Mouse (Mus musculus): ENCODE results near the gene Ssna1. TPM values are rescaled to one million over a fixed set of nuclear protein-coding genes. Genes with fewer than 3 reads are reported as not detected.

The Ssna1 gene
- polyA plus RNA-seq, 2 experiments = 76.0 to 145 TPM

DNA sequence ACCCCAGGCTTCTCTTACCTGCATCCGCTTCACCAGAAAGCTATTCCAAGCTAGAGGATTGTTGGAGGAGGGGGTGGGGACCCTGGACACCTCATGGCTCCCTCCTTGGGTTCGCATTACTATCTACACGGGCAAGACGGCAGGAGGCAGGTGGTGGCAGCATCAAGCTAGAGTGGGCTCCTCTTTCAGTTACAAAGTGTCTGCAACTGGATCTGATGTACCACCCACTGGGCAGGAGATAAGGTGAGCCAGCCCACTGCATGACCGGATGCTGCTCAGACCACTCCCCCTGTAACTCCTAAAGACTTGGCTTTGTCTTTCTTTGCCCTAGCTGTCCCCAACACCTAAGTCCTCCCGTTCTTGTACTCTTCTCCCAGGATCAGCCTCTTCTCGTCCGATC lies 35.6 kb downstream of the Ssna1 start, which contains the start of gene Rnf224:
Gene Rnf224 (minus strand): TSS at position 174 of the 400 bp plus-strand sequence.
- TF ChIP-seq EP300 (IDR thresholded peaks at IDR 0.05; ENCODE audit: low read depth) = no peak
- no peak for TF ChIP-seq CTCF (IDR thresholded peaks at IDR 0.05; ENCODE audit: low read depth)
- no peak within 1 kb of the TSS for H3K4me3 ChIP-seq (ENCODE audit: insufficient read depth in 1 of 2, low read depth in 2 of 2, low read length in 2 of 2)
- no peak within 1 kb of the TSS for H3K4me2 ChIP-seq (ENCODE audit: low read depth)
- no peaks in the 10 kb centered on the region for H3K36me3 ChIP-seq (replicated peaks; ENCODE audit: control insufficient read depth, insufficient read depth, low read depth)
- WGBS (ENCODE audit: insufficient replicate concordance) = 25% methylated on average over 8 of the region's 8 CpGs
- ATAC-seq (ENCODE audit: insufficient read depth) (no peak), DNase-seq (ENCODE audit: low read depth in 3 of 3, low spot score in 3 of 3) (no peak)
- H3K27me3 ChIP-seq (ENCODE audit: control insufficient read depth, insufficient read depth, low read length) = peaks cover 7% of the 10 kb centered on the region
- no peaks in the 10 kb centered on the region for H3K9me3 ChIP-seq (ENCODE audit: control insufficient read depth, low read length)
- no peak within 1 kb of the TSS for H3K27ac ChIP-seq
- H3K4me1 ChIP-seq (replicated peaks; ENCODE audit: control insufficient read depth in 2 of 2, insufficient read depth in 2 of 2, low read length in 1 of 2) = peaks cover 3 to 16% of the 10 kb centered on the region in 2 experiments
- H3K9ac ChIP-seq (replicated peaks) = no peak within 1 kb of the TSS

- no peaks in the 10 kb centered on the region for H3K9me3 ChIP-seq (ENCODE audit: control insufficient read depth, low read length)
- TF ChIP-seq CTCF (IDR thresholded peaks at IDR 0.05; ENCODE audit: low read depth) (no peak), EP300 (IDR thresholded peaks at IDR 0.05; ENCODE audit: low read depth) (no peak)
- H3K4me2 ChIP-seq (ENCODE audit: low read depth) = no peak overlapping the region
- DNase-seq (ENCODE audit: low read depth in 3 of 3, low spot score in 3 of 3) (no peak), ATAC-seq (ENCODE audit: insufficient read depth) (no peak)
- peaks cover 0 to 5% of the 10 kb centered on the region in 2 experiments; a peak in 1 of 4 replicates for H3K4me1 ChIP-seq (replicated peaks; ENCODE audit: control insufficient read depth in 2 of 2, insufficient read depth in 2 of 2, low read length in 1 of 2)
- WGBS (ENCODE audit: insufficient replicate concordance) = 49% methylated on average over 5 of the region's 5 CpGs
- H3K36me3 ChIP-seq (replicated peaks; ENCODE audit: control insufficient read depth, insufficient read depth, low read depth) = no peaks in the 10 kb centered on the region
- H3K9ac ChIP-seq (replicated peaks) = no peak overlapping the region
- H3K4me3 ChIP-seq (ENCODE audit: insufficient read depth in 1 of 2, low read depth in 2 of 2, low read length in 2 of 2) = no peak overlapping the region
- no peak overlapping the region for H3K27ac ChIP-seq
- no peaks in the 10 kb centered on the region for H3K27me3 ChIP-seq (ENCODE audit: control insufficient read depth, insufficient read depth, low read length)
These were observed 37.6 kb downstream of the Ssna1 start for GRCm38 (mm10) chr2:25234551-25235220.

- Histone ChIP-seq H3K36me3 (replicated peaks; ENCODE audit: control insufficient read depth, insufficient read depth, low read depth) (no peaks in the 10 kb centered on the region), H3K9me3 (ENCODE audit: control insufficient read depth, low read length) (no peaks in the 10 kb centered on the region), H3K4me1 (replicated peaks; ENCODE audit: control insufficient read depth in 2 of 2, insufficient read depth in 2 of 2, low read length in 1 of 2) (peaks cover 0 to 5% of the 10 kb centered on the region in 2 experiments; a peak in 1 of 4 replicates), H3K9ac (replicated peaks) (no peak within 1 kb of the TSS; the same call in 1 of the 2 replicates), H3K4me3 (ENCODE audit: insufficient read depth in 1 of 2, low read depth in 2 of 2, low read length in 2 of 2) (no peak within 1 kb of the TSS), H3K27me3 (ENCODE audit: control insufficient read depth, insufficient read depth, low read length) (no peaks in the 10 kb centered on the region), H3K27ac (no peak within 1 kb of the TSS), H3K4me2 (ENCODE audit: low read depth) (no peak within 1 kb of the TSS)
- TF ChIP-seq CTCF (IDR thresholded peaks at IDR 0.05; ENCODE audit: low read depth) (no peak), EP300 (IDR thresholded peaks at IDR 0.05; ENCODE audit: low read depth) (no peak)
- DNase-seq (ENCODE audit: low read depth in 3 of 3, low spot score in 3 of 3) (no peak), ATAC-seq (ENCODE audit: insufficient read depth) (no peak)
- WGBS (ENCODE audit: insufficient replicate concordance) = 68% methylated on average over 3 of the region's 3 CpGs
These were observed 38.2 kb downstream of the Ssna1 start, which contains the start of gene Slc34a3 for GRCm38 (mm10) chr2:25234050-25234449. Gene Slc34a3, minus strand, starts transcription at chr2:25234364.

DNA sequence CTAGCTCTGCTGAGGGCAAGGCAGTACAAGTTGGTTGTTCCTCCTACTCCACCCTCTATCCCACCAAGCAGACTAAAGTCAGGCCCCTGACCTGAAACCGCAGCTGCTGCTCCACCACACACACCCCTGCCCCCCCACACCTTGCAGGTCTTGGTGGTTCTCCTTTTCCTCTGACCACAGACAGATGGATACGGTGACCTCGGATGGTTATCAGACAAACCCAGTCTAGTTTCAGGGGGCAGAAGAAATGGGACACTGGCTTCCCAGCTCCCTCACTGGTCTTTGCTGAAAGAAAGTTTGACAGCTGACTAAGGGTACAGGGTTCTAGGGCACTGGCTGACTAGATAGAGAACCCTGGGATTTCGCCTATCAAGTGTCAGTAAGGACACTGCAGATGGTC lies 38.8 kb downstream of the Ssna1 start:
- Histone ChIP-seq H3K4me3 (ENCODE audit: insufficient read depth in 1 of 2, low read depth in 2 of 2, low read length in 2 of 2) (no peak overlapping the region), H3K9ac (replicated peaks) (no peak overlapping the region; the same call in 1 of the 2 replicates), H3K4me2 (ENCODE audit: low read depth) (no peak overlapping the region), H3K36me3 (replicated peaks; ENCODE audit: control insufficient read depth, insufficient read depth, low read depth) (no peaks in the 10 kb centered on the region), H3K9me3 (ENCODE audit: control insufficient read depth, low read length) (no peaks in the 10 kb centered on the region), H3K27me3 (ENCODE audit: control insufficient read depth, insufficient read depth, low read length) (no peaks in the 10 kb centered on the region), H3K4me1 (replicated peaks; ENCODE audit: control insufficient read depth in 2 of 2, insufficient read depth in 2 of 2, low read length in 1 of 2) (peaks cover 0 to 6% of the 10 kb centered on the region in 2 experiments; a peak in 1 of 4 replicates), H3K27ac (no peak overlapping the region)
- DNase-seq (ENCODE audit: low read depth in 3 of 3, low spot score in 3 of 3) = no peak
- WGBS (ENCODE audit: insufficient replicate concordance) = 7% methylated on average over 4 of the region's 4 CpGs
- TF ChIP-seq CTCF (IDR thresholded peaks at IDR 0.05; ENCODE audit: low read depth) (no peak), EP300 (IDR thresholded peaks at IDR 0.05; ENCODE audit: low read depth) (no peak)
- ATAC-seq (ENCODE audit: insufficient read depth) = no peak

GRCm38 (mm10) chr2:25231038-25231437 lies 41.2 kb downstream of the Ssna1 start:
- no peaks in the 10 kb centered on the region for H3K27me3 ChIP-seq (ENCODE audit: control insufficient read depth, insufficient read depth, low read length)
- WGBS (ENCODE audit: insufficient replicate concordance) = 65% methylated on average over 12 of the region's 12 CpGs
- ATAC-seq (ENCODE audit: insufficient read depth) (no peak), DNase-seq (ENCODE audit: low read depth in 3 of 3, low spot score in 3 of 3) (no peak)
- H3K9me3 ChIP-seq (ENCODE audit: control insufficient read depth, low read length) = no peaks in the 10 kb centered on the region
- peaks cover 0 to 3% of the 10 kb centered on the region in 2 experiments; a peak in 2 of 4 replicates for H3K4me1 ChIP-seq (replicated peaks; ENCODE audit: control insufficient read depth in 2 of 2, insufficient read depth in 2 of 2, low read length in 1 of 2)
- H3K36me3 ChIP-seq (replicated peaks; ENCODE audit: control insufficient read depth, insufficient read depth, low read depth) = no peaks in the 10 kb centered on the region
- TF ChIP-seq CTCF (IDR thresholded peaks at IDR 0.05; ENCODE audit: low read depth) = no peak
- no peak overlapping the region for H3K9ac ChIP-seq (replicated peaks)
- no peak overlapping the region for H3K4me2 ChIP-seq (ENCODE audit: low read depth)
- no peak overlapping the region for H3K27ac ChIP-seq
- H3K4me3 ChIP-seq (ENCODE audit: insufficient read depth in 1 of 2, low read depth in 2 of 2, low read length in 2 of 2) = no peak overlapping the region

Data from liver, embryonic 14.5 days (tissue).